Mouse (Mus musculus) brown adipose tissue, adult 24 weeks (tissue): ENCODE measurements around the gene Acsl3. TPM values are rescaled to one million over a fixed set of nuclear protein-coding genes. Genes with fewer than 3 reads are reported as not detected.

ENCODE experiments used
- polyA plus RNA-seq: library from polyadenylated mRNA; stranded (reverse); fragments of >200 nt; gene quantifications from 2 replicates; pipeline ENCODE4 v1.2.4, GENCODE M21; 2012; ENCODE audit not compliant: missing spikeins, insufficient read depth, insufficient read length

Acsl3 gene
- polyA plus RNA-seq, 1 experiment, result 23.5 TPM

Other genes with a start within 250 kb of the Acsl3 start
- 67.6 and 70.1 TPM in 2 replicates for gene Farsb, start 168.9 kb upstream of the Acsl3 start, polyA plus RNA-seq
- 19.9 and 31.2 TPM in 2 replicates for gene Mogat1, start 146.8 kb upstream of the Acsl3 start, polyA plus RNA-seq
- gene BC035947, start 145.7 kb upstream of the Acsl3 start, polyA plus RNA-seq, result 2.2 and 3.0 TPM in 2 replicates
- 3.8 and 4.9 TPM in 2 replicates for gene Utp14b, start 213 bp downstream of the Acsl3 start, polyA plus RNA-seq
- gene Kcne4, start 158.9 kb downstream of the Acsl3 start, polyA plus RNA-seq, result 0.63 and 0.75 TPM in 2 replicates